Mouse (Mus musculus) layer of hippocampus, postnatal 36 days (tissue): ENCODE results near the gene Slc38a4. TPM values are rescaled to one million over a fixed set of nuclear protein-coding genes. Genes with fewer than 3 reads are reported as not detected.

Experiments used
- DNase-seq, 2 experiments: peaks; one replicate each; pipeline ENCODE4 v3.0.0; 2022
- total RNA-seq, 2 experiments: library from RNA; stranded (reverse); gene quantifications; 2 replicates each; pipeline ENCODE4 v1.2.3; 2021

The Slc38a4 gene
- total RNA-seq, 2 experiments from 2014 or later, result 0.46 to 0.67 TPM

- no peak for DNase-seq
These were observed 89.4 kb downstream of the Slc38a4 start for GRCm38 (mm10) chr15:96966326-96966725.

GRCm38 (mm10) chr15:96963735-96964134, 92.0 kb downstream of the Slc38a4 start:
- DNase-seq, result no peak

GRCm38 (mm10) chr15:96963318-96963717, 92.4 kb downstream of the Slc38a4 start:
- DNase-seq, result no peak

- no peak for DNase-seq
These were observed 95.4 kb downstream of the Slc38a4 start for GRCm38 (mm10) chr15:96960343-96960742.

- DNase-seq, result no peak
These were observed 96.5 kb downstream of the Slc38a4 start for GRCm38 (mm10) chr15:96959247-96959646.

GRCm38 (mm10) chr15:96956699-96957098, 99.1 kb downstream of the Slc38a4 start:
- DNase-seq, result no peak

- no peak for DNase-seq
These were observed 101.4 kb downstream of the Slc38a4 start for GRCm38 (mm10) chr15:96954389-96954788.

GRCm38 (mm10) chr15:96953938-96954238, 101.9 kb downstream of the Slc38a4 start:
- no peak for DNase-seq

- DNase-seq, result peak; percentile 48 to 52
These were observed 102.4 kb downstream of the Slc38a4 start for GRCm38 (mm10) chr15:96953112-96953937.

- DNase-seq, result no peak
These were observed 103.3 kb downstream of the Slc38a4 start for GRCm38 (mm10) chr15:96952488-96952887.

- no peak for DNase-seq
These were observed 104.0 kb downstream of the Slc38a4 start for GRCm38 (mm10) chr15:96951783-96952182.

GRCm38 (mm10) chr15:96948471-96948870, 107.3 kb downstream of the Slc38a4 start:
- DNase-seq, result no peak

Other genes with a start within 250 kb of the Slc38a4 start
- gene Pced1b, start 191.2 kb upstream of the Slc38a4 start, total RNA-seq, result 1 to 10 TPM; 5.5 to 7.7 TPM
- gene Amigo2, start 191.3 kb upstream of the Slc38a4 start, total RNA-seq, result 10 to 100 TPM; 23.3 to 24.4 TPM